Mouse (Mus musculus) limb, embryonic 14.5 days (tissue): ENCODE measurements around the gene Ccdc190. TPM values are rescaled to one million over a fixed set of nuclear protein-coding genes. Genes with fewer than 3 reads are reported as not detected.

Experiments
- ATAC-seq: fragments of 200-750 bp; cut with Nextera tagmentation; 2 replicates; pipeline ENCODE4 v1.8.0; 2017; ENCODE audit warnings: low read depth, moderate number of reproducible peaks, moderate TSS enrichment; ENCODE audit not compliant: low FRiP score
- DNase-seq: peaks from one replicate; pipeline ENCODE4 v3.0.0-alpha.2; 2015; ENCODE audit warnings: low spot score
- H3K27ac ChIP-seq: fragments of 300-500 bp; sonication (generic); replicated peaks from 2 replicates; pipeline ENCODE4 v1.5.1; 2014; ENCODE audit warnings: low read depth, mild to moderate bottlenecking, low read length, moderate library complexity, mixed read lengths
- H3K27me3 ChIP-seq: fragments of 300-500 bp; sonication (generic); 2 replicates; pipeline ENCODE4 v1.6.1; 2014; ENCODE audit warnings: low read length, mixed read lengths; ENCODE audit not compliant: control insufficient read depth, insufficient read depth
- H3K36me3 ChIP-seq: fragments of 300-500 bp; sonication (generic); 2 replicates; pipeline ENCODE4 v1.6.1; 2014; ENCODE audit warnings: mild to moderate bottlenecking, low read length, moderate library complexity, mixed read lengths; ENCODE audit not compliant: control insufficient read depth, insufficient read depth
- H3K4me1 ChIP-seq: fragments of 300-500 bp; sonication (generic); 2 replicates; pipeline ENCODE4 v1.6.1; 2014; ENCODE audit warnings: antibody characterized with exemption, low read length, mixed read lengths; ENCODE audit not compliant: control insufficient read depth, insufficient read depth
- H3K4me2 ChIP-seq: fragments of 300-500 bp; sonication (generic); replicated peaks from 2 replicates; pipeline ENCODE4 v1.6.1; 2014; ENCODE audit warnings: low read depth, mild to moderate bottlenecking, low read length, moderate library complexity; ENCODE audit not compliant: severe bottlenecking
- H3K4me3 ChIP-seq: fragments of 300-500 bp; sonication (generic); replicated peaks from 2 replicates; pipeline ENCODE4 v1.5.1; 2014; ENCODE audit warnings: low read length
- H3K9ac ChIP-seq: fragments of 300-500 bp; sonication (generic); 2 replicates; pipeline ENCODE4 v1.6.1; 2014; ENCODE audit warnings: mild to moderate bottlenecking, low read depth, low read length, moderate library complexity; ENCODE audit not compliant: severe bottlenecking
- H3K9me3 ChIP-seq: fragments of 300-500 bp; sonication (generic); 2 replicates; pipeline ENCODE4 v1.6.1; 2016; ENCODE audit warnings: low read length; ENCODE audit not compliant: control insufficient read depth
- POLR2A ChIP-seq: fragments of 200-500 bp; IDR thresholded peaks from 2 replicates; pipeline ENCODE4 v1.8.0; 2012; ENCODE audit warnings: inconsistent platforms, mild to moderate bottlenecking, moderate library complexity, borderline replicate concordance; ENCODE audit not compliant: insufficient read depth, insufficient read length; ENCODE audit errors: extremely low read depth
- WGBS: fragments of 180-500 bp; shearing (Covaris S2); extraction: QIAGEN DNeasy Blood & Tissue Kit; methylation state at CpG from one replicate; pipeline ENCODE4 v1.1.7; 2014; 5-methylcytosine and 5-hydroxymethylcytosine counted together
- polyA plus RNA-seq, 2 experiments: library from polyadenylated mRNA; depleted of rRNA in 1 of 2; stranded (reverse) in 1 of 2; unstranded in 1 of 2; fragments of >200 nt; fragmentation: Nextera tagmentation in 1 of 2; extraction: Ambion mirVana in 1 of 2; gene quantifications; 2 replicates each; pipeline versions ENCODE4 v1.2.1 to v1.2.3; 2012 to 2014

Ccdc190 gene
- polyA plus RNA-seq (2012; rRNA removed) (0.20 and 0.24 TPM in 2 replicates), polyA plus RNA-seq (2014; fragmentation: Nextera tagmentation; extraction: Ambion mirVana) (0.28 TPM in 1 of 2 replicates, not detected in the other)

GRCm38 (mm10) chr1:169928454-169928971 lies at the start of gene Ccdc190:
Gene Ccdc190, plus strand, starts transcription at chr1:169928648.
- H3K27ac ChIP-seq: no peak within 1 kb of the TSS
- no peaks in the 10 kb centered on the region for H3K4me1 ChIP-seq
- WGBS: 24% methylated on average over 12 of the region's 12 CpGs
- H3K4me3 ChIP-seq: no peak within 1 kb of the TSS; the same call in 1 of the 2 replicates
- no peak for ATAC-seq
- no peaks in the 10 kb centered on the region for H3K27me3 ChIP-seq
- no peaks in the 10 kb centered on the region for H3K36me3 ChIP-seq
- peak within 1 kb of the TSS; percentile 37; the same call in 1 of the 2 replicates for H3K4me2 ChIP-seq
- DNase-seq: no peak
- no peak for TF ChIP-seq POLR2A
- 0 out of 2 replicates have a peak within 1 kb of the TSS, but pooled peaks have one; percentile 16 for H3K9ac ChIP-seq
- H3K9me3 ChIP-seq: no peaks in the 10 kb centered on the region

- TF ChIP-seq POLR2A: no peak
- no peak overlapping the region for H3K4me3 ChIP-seq
- H3K9me3 ChIP-seq: no peaks in the 10 kb centered on the region
- no peak overlapping the region for H3K4me2 ChIP-seq
- no peaks in the 10 kb centered on the region for H3K27me3 ChIP-seq
- H3K36me3 ChIP-seq: no peaks in the 10 kb centered on the region
- H3K27ac ChIP-seq: no peak overlapping the region
- no peaks in the 10 kb centered on the region for H3K4me1 ChIP-seq
- WGBS: 78% methylated on average over 4 of the region's 4 CpGs
- ATAC-seq: no peak
- H3K9ac ChIP-seq: no peak overlapping the region
- DNase-seq: no peak
These were observed 49.4 kb upstream of the Ccdc190 start for GRCm38 (mm10) chr1:169879060-169879459.

GRCm38 (mm10) chr1:169880181-169880580 lies 48.3 kb upstream of the Ccdc190 start:
- 75% methylated on average over 5 of the region's 5 CpGs for WGBS
- H3K9me3 ChIP-seq: no peaks in the 10 kb centered on the region
- H3K27me3 ChIP-seq: no peaks in the 10 kb centered on the region
- TF ChIP-seq POLR2A: no peak
- H3K27ac ChIP-seq: no peak overlapping the region
- no peak overlapping the region for H3K4me3 ChIP-seq
- no peaks in the 10 kb centered on the region for H3K36me3 ChIP-seq
- no peak overlapping the region for H3K9ac ChIP-seq
- no peak overlapping the region for H3K4me2 ChIP-seq
- H3K4me1 ChIP-seq: no peaks in the 10 kb centered on the region
- no peak for ATAC-seq
- DNase-seq: no peak

GRCm38 (mm10) chr1:169883081-169883565 lies 45.3 kb upstream of the Ccdc190 start:
- Histone ChIP-seq H3K9ac (no peak overlapping the region), H3K27ac (no peak overlapping the region), H3K9me3 (no peaks in the 10 kb centered on the region), H3K36me3 (no peaks in the 10 kb centered on the region), H3K4me1 (no peaks in the 10 kb centered on the region), H3K4me3 (no peak overlapping the region), H3K27me3 (no peaks in the 10 kb centered on the region), H3K4me2 (no peak overlapping the region)
- 72% methylated on average over 5 of the region's 5 CpGs for WGBS
- TF ChIP-seq POLR2A: no peak
- DNase-seq (peak; percentile 63), ATAC-seq (no peak; the same call in 1 of the 2 replicates)

- 72% methylated on average over 2 of the region's 2 CpGs for WGBS
- DNase-seq (no peak), ATAC-seq (no peak)
- H3K9me3 ChIP-seq: 0 out of 2 replicates have a peak, but pooled peaks cover 4% of the 10 kb centered on the region
- H3K27me3 ChIP-seq: no peaks in the 10 kb centered on the region
- no peak overlapping the region for H3K4me3 ChIP-seq
- TF ChIP-seq POLR2A: no peak
- no peaks in the 10 kb centered on the region for H3K36me3 ChIP-seq
- H3K4me1 ChIP-seq: no peaks in the 10 kb centered on the region
- no peak overlapping the region for H3K27ac ChIP-seq
- H3K9ac ChIP-seq: no peak overlapping the region
- no peak overlapping the region for H3K4me2 ChIP-seq
These were observed 39.2 kb upstream of the Ccdc190 start for GRCm38 (mm10) chr1:169889250-169889649.
